Mouse (Mus musculus): ENCODE data around the gene Serpinf2. TPM values are rescaled to one million over a fixed set of nuclear protein-coding genes. Genes with fewer than 3 reads are reported as not detected.
A peak's percentile ranks its signal among the peaks of the same experiment; 100 is the strongest.

The Serpinf2 gene
- 1 to 10 TPM in 1 of 2 experiments, not detected in 1; 2.6 TPM for total RNA-seq (2021)
- 0.09 and 1.2 TPM in 2 replicates for polyA plus RNA-seq (2012; rRNA removed)
- long read RNA-seq: 0 reads

- no peak for DNase-seq
These were observed at the start of gene Serpinf2 for GRCm38 (mm10) chr11:75439363-75439762. TSS of gene Serpinf2 (minus strand) at chr11:75439591.

GRCm38 (mm10) chr11:75487496-75487895, 48.1 kb upstream of the Serpinf2 start:
- DNase-seq: no peak

GRCm38 (mm10) chr11:75486601-75487285, 47.4 kb upstream of the Serpinf2 start, which contains the start of gene Prpf8:
TSS of gene Prpf8 (plus strand) at chr11:75486816.
- peak; percentile 99 for DNase-seq

GRCm38 (mm10) chr11:75486192-75486591, 46.8 kb upstream of the Serpinf2 start:
- no peak for DNase-seq

- no peak for DNase-seq
These were observed 34.0 kb upstream of the Serpinf2 start for GRCm38 (mm10) chr11:75473376-75473775.

GRCm38 (mm10) chr11:75472469-75473081, 33.2 kb upstream of the Serpinf2 start:
- DNase-seq: no peak

- no peak for DNase-seq
These were observed 31.3 kb upstream of the Serpinf2 start for GRCm38 (mm10) chr11:75470675-75471074.

- DNase-seq: no peak
These were observed 29.9 kb upstream of the Serpinf2 start for GRCm38 (mm10) chr11:75469261-75469660.

GRCm38 (mm10) chr11:75468410-75468809, 29.0 kb upstream of the Serpinf2 start:
- no peak for DNase-seq

GRCm38 (mm10) chr11:75467512-75468215, 28.3 kb upstream of the Serpinf2 start:
- DNase-seq: peak; percentile 88

GRCm38 (mm10) chr11:75466731-75467505, 27.5 kb upstream of the Serpinf2 start:
- DNase-seq: no peak

GRCm38 (mm10) chr11:75465051-75465450, 25.7 kb upstream of the Serpinf2 start:
- no peak for DNase-seq

- DNase-seq: no peak
These were observed 25.0 kb upstream of the Serpinf2 start for GRCm38 (mm10) chr11:75464417-75464816.

- no peak for DNase-seq
These were observed 24.2 kb upstream of the Serpinf2 start for GRCm38 (mm10) chr11:75463624-75464023.

- peak; percentile 99 for DNase-seq
These were observed 23.5 kb upstream of the Serpinf2 start for GRCm38 (mm10) chr11:75462865-75463336.

- peak; percentile 96 for DNase-seq
These were observed 22.9 kb upstream of the Serpinf2 start for GRCm38 (mm10) chr11:75462253-75462783.

GRCm38 (mm10) chr11:75461743-75462252, 22.4 kb upstream of the Serpinf2 start:
- DNase-seq: no peak

- DNase-seq: peak; percentile 100
These were observed 21.7 kb upstream of the Serpinf2 start, which contains the start of gene Tlcd2 for GRCm38 (mm10) chr11:75460844-75461742. TSS of gene Tlcd2 (plus strand) at chr11:75461715.

- DNase-seq: peak; percentile 94
These were observed 20.9 kb upstream of the Serpinf2 start for GRCm38 (mm10) chr11:75460103-75460843.

- DNase-seq: no peak
These were observed 20.3 kb upstream of the Serpinf2 start for GRCm38 (mm10) chr11:75459751-75460102.
